ENCODE assay signal across 9 mouse cellular contexts in genomic region chr7:51621694-51622145, GRCm38 (mm10). TPM values are rescaled to one million over a fixed set of nuclear protein-coding genes. Genes with fewer than 3 reads are reported as not detected.
DNase-seq lines count a peak whose midpoint lies in the region; ATAC-seq and TF ChIP-seq lines count a peak whose summit lies in the region.
"Had no signal": no experiment of that assay in that cellular context is flagged by ENCODE, and none has a peak within 500 bp of the region (broad histone marks: within the 10 kb centered on the region; RNA-seq: fewer than 3 reads in every experiment).

Gene Slc17a6 (plus strand): TSS chr7:51622006.

- H3K4me3 ChIP-seq in ES-Bruce4 (ENCODE audit: low read depth, low read length) = peak within 1 kb of the TSS; percentile 83
- peak within 1 kb of the TSS; percentile 45 for H3K4me3 ChIP-seq in cortical plate, adult 2 months (ENCODE audit: insufficient read depth, low read length)
- H3K4me3 ChIP-seq in gastrocnemius, adult 2 months = no peak within 1 kb of the TSS
- H3K4me3 ChIP-seq in kidney, adult 2 months (ENCODE audit: insufficient read depth, low read depth, low read length) = no peak within 1 kb of the TSS
- H3K4me3 ChIP-seq in limb, embryonic 11.5 days (ENCODE audit: low read depth, low read length) = no peak within 1 kb of the TSS
- H3K4me3 ChIP-seq in neural tube, embryonic 13.5 days = peak within 1 kb of the TSS; percentile 51

- no peak within 1 kb of the TSS for H3K27ac ChIP-seq in ES-Bruce4 (ENCODE audit: insufficient read depth, low read length)
- peak within 1 kb of the TSS; percentile 42 for H3K27ac ChIP-seq in cortical plate, adult 2 months (ENCODE audit: insufficient read depth, low read length)
- H3K27ac ChIP-seq in gastrocnemius, adult 2 months = no peak within 1 kb of the TSS
- no peak within 1 kb of the TSS for H3K27ac ChIP-seq in kidney, adult 2 months (ENCODE audit: insufficient read depth, low read depth, low read length)
- no peak within 1 kb of the TSS for H3K27ac ChIP-seq in limb, embryonic 11.5 days (replicated peaks; ENCODE audit: low read depth, low read length)
- peak within 1 kb of the TSS; percentile 97 for H3K27ac ChIP-seq in neural tube, embryonic 13.5 days (replicated peaks)

- under 1% methylated on average over 23 of the region's 23 CpGs for WGBS in kidney, adult 2 months
- under 1% methylated on average over 23 of the region's 23 CpGs for WGBS in limb, embryonic 11.5 days
- under 1% methylated on average over 23 of the region's 23 CpGs for WGBS in neural tube, embryonic 13.5 days

- ATAC-seq in limb, embryonic 11.5 days (ENCODE audit: insufficient number of reproducible peaks, low FRiP score, low TSS enrichment, low read depth) = peak; percentile 70; the same call in 1 of the 2 replicates
- ATAC-seq in neural tube, embryonic 13.5 days (ENCODE audit: low read depth) = peak; percentile 69

- TF ChIP-seq CTCF in ES-Bruce4 (IDR thresholded peaks at IDR 0.05; ENCODE audit: low read depth, low read length) = no peak
- TF ChIP-seq CTCF in cortical plate, adult 2 months (IDR thresholded peaks at IDR 0.05; ENCODE audit: extremely low read depth, insufficient read depth, low read length) = no peak
- no peak for TF ChIP-seq CTCF in gastrocnemius, adult 2 months (IDR thresholded peaks at IDR 0.05)
- TF ChIP-seq CTCF in kidney, adult 2 months (conservative IDR thresholded peaks at IDR 0.05; ENCODE audit: insufficient read depth, insufficient read length, low read depth, low read length) = no peak

- no peak for TF ChIP-seq POLR2A in ES-Bruce4 (IDR thresholded peaks at IDR 0.05; ENCODE audit: insufficient read depth, low read length)
- no peak for TF ChIP-seq POLR2A in cortical plate, adult 2 months (IDR thresholded peaks at IDR 0.05; ENCODE audit: extremely low read depth, insufficient read depth, low read length)
- TF ChIP-seq POLR2A in kidney, adult 2 months (IDR thresholded peaks at IDR 0.05; ENCODE audit: low read depth, low read length) = no peak

- no peak for TF ChIP-seq EP300 in ES-Bruce4 (IDR thresholded peaks at IDR 0.05; ENCODE audit: insufficient read depth, low read depth, low read length)

- H3K9ac ChIP-seq in ES-Bruce4 (ENCODE audit: low read depth, poor library complexity, severe bottlenecking) = no peak within 1 kb of the TSS
- H3K9ac ChIP-seq in limb, embryonic 11.5 days (ENCODE audit: low read length) = no peak within 1 kb of the TSS
- peak within 1 kb of the TSS; percentile 86 for H3K9ac ChIP-seq in neural tube, embryonic 13.5 days

- no peaks in the 10 kb centered on the region for H3K4me1 ChIP-seq in ES-Bruce4 (ENCODE audit: control insufficient read depth, insufficient read depth, low read length)
- no peaks in the 10 kb centered on the region; the same call in 1 of the 2 replicates for H3K4me1 ChIP-seq in cortical plate, adult 2 months (ENCODE audit: control insufficient read depth, insufficient read depth, low read length)
- H3K4me1 ChIP-seq in kidney, adult 2 months (ENCODE audit: control insufficient read depth, insufficient read depth, low read length) = no peaks in the 10 kb centered on the region
- H3K4me1 ChIP-seq in limb, embryonic 11.5 days (ENCODE audit: control insufficient read depth, insufficient read depth, low read length) = no peaks in the 10 kb centered on the region
- H3K4me1 ChIP-seq in neural tube, embryonic 13.5 days (replicated peaks) = peaks cover 9% of the 10 kb centered on the region; the same call in 1 of the 2 replicates

- no peaks in the 10 kb centered on the region for H3K9me3 ChIP-seq in ES-Bruce4 (replicated peaks; ENCODE audit: control insufficient read depth, insufficient read depth, low read length, poor library complexity, severe bottlenecking)
- no peaks in the 10 kb centered on the region for H3K9me3 ChIP-seq in limb, embryonic 11.5 days (ENCODE audit: control insufficient read depth, low read length)
- H3K9me3 ChIP-seq in neural tube, embryonic 13.5 days = no peaks in the 10 kb centered on the region

- intact Hi-C loops in gastrocnemius, adult 2 months (cut with DNase I) = loop anchor here (2.0 to 10.0 kb wide), 2 partner anchors 193 to 351 kb away; no protein-coding TSS in a partner anchor

- H3K36me3 ChIP-seq in ES-Bruce4 (ENCODE audit: control insufficient read depth, insufficient read depth, low read length, poor library complexity, severe bottlenecking) = no peaks in the 10 kb centered on the region
- no peaks in the 10 kb centered on the region for H3K36me3 ChIP-seq in kidney, adult 2 months (ENCODE audit: control insufficient read depth, insufficient read depth, low read length)
- no peaks in the 10 kb centered on the region for H3K36me3 ChIP-seq in limb, embryonic 11.5 days (ENCODE audit: control insufficient read depth, insufficient read depth, low read length)
- H3K36me3 ChIP-seq in neural tube, embryonic 13.5 days = no peaks in the 10 kb centered on the region

- H3K27me3 ChIP-seq in ES-Bruce4 (ENCODE audit: control insufficient read depth, insufficient read depth, low read length, poor library complexity, severe bottlenecking) = peaks cover 8% of the 10 kb centered on the region
- H3K27me3 ChIP-seq in kidney, adult 2 months (replicated peaks; ENCODE audit: control insufficient read depth, insufficient read depth, low read length) = no peaks in the 10 kb centered on the region; the same call in 1 of the 2 replicates
- peaks cover 47% of the 10 kb centered on the region for H3K27me3 ChIP-seq in limb, embryonic 11.5 days (ENCODE audit: control insufficient read depth, insufficient read depth, low read length)
- H3K27me3 ChIP-seq in neural tube, embryonic 13.5 days = peaks cover 66% of the 10 kb centered on the region

- DNase-seq in adrenal gland, adult (ENCODE audit: inconsistent age in 2 of 2, low spot score in 1 of 2) = peak; percentile 69 to 90
- peak; percentile 57 for DNase-seq in gastrocnemius, adult 2 months
- peak; percentile 59 for DNase-seq in kidney, adult 2 months
- DNase-seq in limb, embryonic 11.5 days (ENCODE audit: low spot score) = peak; percentile 92
- no peak for DNase-seq in spleen, postnatal 36 days (ENCODE audit: low spot score in 2 of 2)

- H3K4me2 ChIP-seq in limb, embryonic 11.5 days (ENCODE audit: low read depth, severe bottlenecking) = no peak within 1 kb of the TSS
- peak within 1 kb of the TSS; percentile 51 for H3K4me2 ChIP-seq in neural tube, embryonic 13.5 days

RNA-seq across cellular contexts. Expression of gene Slc17a6, which starts in this region (rescaled TPM):
- not detected in 2 replicates for polyA plus RNA-seq in ES-Bruce4 (2011; ENCODE audit: insufficient read depth, insufficient read length, low read depth, missing spikeins)
- 9.1 and 10.8 TPM in 2 replicates for polyA plus RNA-seq in cortical plate, adult 2 months (2012; rRNA removed)
- total RNA-seq in gastrocnemius, adult 2 months (2021) = not detected
- not detected in 2 replicates for polyA plus RNA-seq in kidney, adult 2 months (2012; rRNA removed)
- not detected in 2 replicates for polyA plus RNA-seq in limb, embryonic 11.5 days (2014; fragmentation: Nextera tagmentation; extraction: Ambion mirVana)
- 78.3 and 85.1 TPM in 2 replicates for polyA plus RNA-seq in neural tube, embryonic 13.5 days (2015; fragmentation: Nextera tagmentation; extraction: Ambion mirVana)
- polyA plus RNA-seq: small intestine, adult 2 months had no signal

Comparison
In these comparisons a context has a peak if more than half of its experiments do, and no peak if none do; other contexts are left out.
1. RNA of gene Slc17a6 (polyA plus RNA-seq): 78.3 to 85.1 TPM in neural tube, embryonic 13.5 days and 9.1 to 10.8 TPM in cortical plate, adult 2 months; not detected in ES-Bruce4, not detected in kidney, adult 2 months and not detected in limb, embryonic 11.5 days; every median in the first group is over 10 times any median in the second.
2. Peak in DNase-seq in gastrocnemius, adult 2 months; RNA of the gene not detected or under 1 TPM.
3. Peak in DNase-seq in kidney, adult 2 months; RNA of the gene not detected or under 1 TPM.
4. Peak in DNase-seq and ATAC-seq in limb, embryonic 11.5 days; RNA of the gene not detected or under 1 TPM.
5. H3K27ac ChIP-seq: peak in cortical plate, adult 2 months (single experiment) and neural tube, embryonic 13.5 days (single experiment); none in ES-Bruce4 (single experiment), gastrocnemius, adult 2 months (single experiment), kidney, adult 2 months (single experiment) and limb, embryonic 11.5 days (single experiment).
6. H3K4me3 ChIP-seq: peak in ES-Bruce4 (single experiment), cortical plate, adult 2 months (single experiment) and neural tube, embryonic 13.5 days (single experiment); none in gastrocnemius, adult 2 months (single experiment), kidney, adult 2 months (single experiment) and limb, embryonic 11.5 days (single experiment).
7. DNase-seq: peak in adrenal gland, adult (2 of 2); none in spleen, postnatal 36 days (0 of 2).